Mouse (Mus musculus): ENCODE measurements around the gene Cox4i2.

DNA sequence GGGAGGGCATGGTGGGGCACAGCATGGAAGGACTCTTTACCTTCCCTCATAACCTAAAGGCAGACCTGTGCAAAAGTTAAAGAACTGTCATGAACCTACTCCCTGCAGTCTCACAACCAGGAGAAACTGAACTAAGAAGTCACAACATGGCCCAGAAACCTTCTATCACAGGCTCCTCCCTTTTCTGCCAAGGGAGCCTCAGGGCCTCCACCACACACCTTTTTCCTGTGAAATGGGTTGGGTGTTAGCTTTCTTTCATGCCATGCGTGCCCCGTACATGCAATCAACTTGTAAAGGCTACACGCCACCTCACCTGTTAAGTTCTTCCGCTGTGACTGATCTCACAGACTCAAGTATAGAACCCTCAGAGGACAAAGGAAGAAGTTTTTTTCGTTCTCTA is 49.1 kb downstream of the Cox4i2 start:
- TF ChIP-seq POLR2A (IDR thresholded peaks at IDR 0.05; ENCODE audit: extremely low read depth, insufficient read depth, low read length) (no peak), CTCF (IDR thresholded peaks at IDR 0.05; ENCODE audit: extremely low read depth, insufficient read depth, low read length) (no peak)
